Mouse (Mus musculus) liver, postnatal 0 days (tissue): ENCODE data around the gene Ctnnbl1. TPM values are rescaled to one million over a fixed set of nuclear protein-coding genes. Genes with fewer than 3 reads are reported as not detected.

Experiments
- ATAC-seq: fragments of 200-750 bp; cut with Nextera tagmentation; 2 replicates; pipeline ENCODE4 v1.8.0; 2017; ENCODE audit warnings: mild to moderate bottlenecking, moderate library complexity
- DNase-seq: peaks from one replicate; pipeline ENCODE4 v3.0.0-alpha.2; 2016
- H3K27ac ChIP-seq: fragments of 300-500 bp; sonication (generic); 2 replicates; pipeline ENCODE4 v1.5.1; 2014; ENCODE audit warnings: antibody characterized with exemption, moderate library complexity, mild to moderate bottlenecking, low read depth
- H3K27me3 ChIP-seq: fragments of 300-500 bp; sonication (generic); 2 replicates; pipeline ENCODE4 v1.6.1; 2014; ENCODE audit warnings: low read length, control low read depth, mixed read lengths; ENCODE audit not compliant: insufficient read depth
- H3K36me3 ChIP-seq: fragments of 300-500 bp; sonication (generic); replicated peaks from 2 replicates; pipeline ENCODE4 v1.6.1; 2014; ENCODE audit warnings: mild to moderate bottlenecking, control low read depth, low read length, moderate library complexity, mixed read lengths; ENCODE audit not compliant: insufficient read depth
- H3K4me1 ChIP-seq: fragments of 300-500 bp; sonication (generic); 2 replicates; pipeline ENCODE4 v1.6.1; 2014; ENCODE audit warnings: antibody characterized with exemption, mild to moderate bottlenecking, control low read depth; ENCODE audit not compliant: insufficient read depth
- H3K4me2 ChIP-seq: fragments of 300-500 bp; sonication (generic); 2 replicates; pipeline ENCODE4 v1.6.1; 2014; ENCODE audit warnings: low read depth, mild to moderate bottlenecking, low read length, moderate library complexity, mixed read lengths
- H3K4me3 ChIP-seq: fragments of 300-500 bp; sonication (generic); 2 replicates; pipeline ENCODE4 v1.5.1; 2014; ENCODE audit warnings: low read depth, low read length
- H3K9ac ChIP-seq: fragments of 300-500 bp; sonication (generic); replicated peaks from 2 replicates; pipeline ENCODE4 v1.6.1; 2014; ENCODE audit warnings: mild to moderate bottlenecking, moderate library complexity
- H3K9me3 ChIP-seq: fragments of 300-500 bp; sonication (generic); 2 replicates; pipeline ENCODE4 v1.6.1; 2016; ENCODE audit warnings: mild to moderate bottlenecking, control low read depth, low read length, mixed read lengths
- CTCF ChIP-seq: sonication (generic); IDR thresholded peaks from 2 replicates; pipeline ENCODE4 v1.5.1; 2016; ENCODE audit warnings: antibody characterized with exemption, low read depth
- EP300 ChIP-seq: IDR thresholded peaks from 2 replicates; pipeline ENCODE4 v1.6.1; 2016; ENCODE audit warnings: antibody characterized with exemption, low read depth, mild to moderate bottlenecking
- WGBS: fragments of 180-500 bp; shearing (Covaris S2); extraction: QIAGEN DNeasy Blood & Tissue Kit; methylation state at CpG from one replicate; pipeline ENCODE4 v1.1.7; 2014; ENCODE audit not compliant: insufficient replicate concordance; 5-methylcytosine and 5-hydroxymethylcytosine counted together
- polyA plus RNA-seq: library from polyadenylated mRNA; unstranded; fragments of >200 nt; fragmentation: Nextera tagmentation; extraction: Ambion mirVana; gene quantifications from 2 replicates; pipeline ENCODE4 v1.2.1, GENCODE M21; 2015

Ctnnbl1 gene
- polyA plus RNA-seq, 1 experiment from 2014 or later, result 19.9 TPM

DNA sequence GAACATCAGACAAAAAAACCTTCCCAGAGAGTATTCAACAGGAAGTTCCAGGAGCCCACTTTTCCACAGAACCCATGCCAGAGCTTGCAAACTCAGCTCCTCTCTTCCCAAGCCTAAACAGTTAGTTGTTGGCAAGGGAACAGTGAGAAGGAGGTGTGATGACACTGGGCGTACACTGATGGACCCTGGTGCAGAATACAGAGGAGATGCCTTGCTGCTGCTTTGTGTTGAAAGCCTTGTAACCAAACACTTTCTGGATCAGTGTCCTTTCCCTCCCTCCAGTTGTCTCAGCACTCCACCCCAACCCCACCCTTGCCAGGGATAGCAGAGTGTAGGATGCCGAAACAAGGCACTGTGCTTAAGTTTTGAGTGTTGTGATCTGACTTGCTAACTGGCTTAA lies 107.5 kb downstream of the Ctnnbl1 start:
- WGBS, result 76% methylated on average over 2 of the region's 2 CpGs
- DNase-seq, result no peak
- H3K4me2 ChIP-seq, result no peak overlapping the region
- no peak for TF ChIP-seq CTCF
- TF ChIP-seq EP300, result no peak
- ATAC-seq, result no peak
- no peaks in the 10 kb centered on the region for H3K27me3 ChIP-seq
- H3K27ac ChIP-seq, result no peak overlapping the region
- peaks cover 3% of the 10 kb centered on the region; the same call in 1 of the 2 replicates for H3K36me3 ChIP-seq
- H3K4me3 ChIP-seq, result no peak overlapping the region
- no peaks in the 10 kb centered on the region for H3K9me3 ChIP-seq
- no peak overlapping the region for H3K9ac ChIP-seq
- no peaks in the 10 kb centered on the region for H3K4me1 ChIP-seq

DNA sequence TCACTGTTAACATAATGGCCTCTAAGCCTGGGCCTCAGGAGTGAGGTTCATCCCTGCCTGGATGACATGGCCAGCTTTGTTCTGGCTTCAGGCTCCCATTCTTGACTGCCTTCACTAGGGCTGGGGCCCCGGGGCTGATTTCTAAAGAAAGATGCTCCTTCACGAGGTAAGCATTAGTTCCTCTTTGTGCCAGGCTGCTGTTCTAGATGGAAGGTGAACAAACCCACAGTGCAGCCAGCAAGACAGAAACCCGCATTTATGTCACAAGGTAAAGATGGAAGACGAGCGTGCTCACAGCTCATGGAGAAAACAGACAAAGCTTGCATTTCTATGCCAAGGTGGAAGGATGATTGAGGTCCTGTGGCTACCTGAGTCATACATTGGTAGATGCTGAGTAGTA lies 108.6 kb downstream of the Ctnnbl1 start:
- no peak overlapping the region for H3K4me2 ChIP-seq
- no peak for TF ChIP-seq EP300
- TF ChIP-seq CTCF, result no peak
- no peaks in the 10 kb centered on the region for H3K4me1 ChIP-seq
- H3K4me3 ChIP-seq, result no peak overlapping the region
- H3K36me3 ChIP-seq, result peaks cover 3% of the 10 kb centered on the region; the same call in 1 of the 2 replicates
- H3K27ac ChIP-seq, result no peak overlapping the region
- ATAC-seq, result no peak
- no peaks in the 10 kb centered on the region for H3K9me3 ChIP-seq
- H3K27me3 ChIP-seq, result no peaks in the 10 kb centered on the region
- no peak for DNase-seq
- H3K9ac ChIP-seq, result no peak overlapping the region
- WGBS, result 64% methylated on average over 5 of the region's 5 CpGs

DNA sequence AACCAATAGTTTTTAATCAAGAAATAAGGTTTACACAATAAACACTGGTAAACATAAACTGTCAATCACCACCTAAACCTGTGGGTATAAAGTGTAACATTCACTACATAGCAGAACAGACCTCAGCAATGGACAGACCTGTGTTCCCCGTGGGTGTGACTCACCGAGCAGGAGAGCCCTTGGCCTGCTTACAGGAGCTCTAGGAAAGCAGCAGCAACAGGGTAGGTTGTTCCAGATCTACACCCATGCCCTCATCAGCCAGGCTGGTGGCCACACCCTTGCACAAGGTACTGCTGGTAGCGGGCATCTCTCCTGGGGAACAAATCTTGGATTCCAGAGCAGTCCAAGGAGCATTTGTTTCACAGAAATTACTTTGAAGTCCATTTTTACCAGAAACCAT lies 115.9 kb downstream of the Ctnnbl1 start:
- Histone ChIP-seq H3K27me3 (no peaks in the 10 kb centered on the region), H3K4me3 (no peak overlapping the region), H3K27ac (no peak overlapping the region), H3K36me3 (no peaks in the 10 kb centered on the region), H3K9me3 (no peaks in the 10 kb centered on the region), H3K4me1 (no peaks in the 10 kb centered on the region; the same call in 1 of the 2 replicates), H3K9ac (no peak overlapping the region), H3K4me2 (no peak overlapping the region)
- WGBS, result 70% methylated on average over 3 of the region's 3 CpGs
- no peak for ATAC-seq
- no peak for DNase-seq
- TF ChIP-seq EP300 (no peak), CTCF (no peak)

DNA sequence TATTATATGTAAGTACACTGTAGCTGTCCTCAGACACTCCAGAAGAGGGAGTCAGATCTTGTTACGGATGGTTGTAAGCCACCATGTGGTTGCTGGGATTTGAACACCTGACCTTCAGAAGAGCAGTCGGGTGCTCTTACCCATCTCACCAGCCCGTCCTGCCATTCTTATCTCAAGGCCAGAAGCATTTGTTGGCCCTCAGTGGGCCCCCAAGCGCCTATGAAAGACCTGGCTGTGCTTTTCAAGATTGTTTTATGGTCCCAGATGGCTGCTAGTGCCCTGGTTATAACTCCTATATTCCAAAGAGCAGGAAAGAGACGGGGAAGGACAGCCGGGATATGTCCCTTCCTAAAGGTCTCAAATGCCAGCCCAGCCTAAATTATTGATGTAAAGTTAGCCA lies 118.6 kb downstream of the Ctnnbl1 start:
- DNase-seq, result no peak
- no peaks in the 10 kb centered on the region; the same call in 1 of the 2 replicates for H3K4me1 ChIP-seq
- ATAC-seq, result no peak
- no peak overlapping the region for H3K27ac ChIP-seq
- H3K9me3 ChIP-seq, result no peaks in the 10 kb centered on the region
- no peak overlapping the region for H3K4me3 ChIP-seq
- TF ChIP-seq CTCF (no peak), EP300 (no peak)
- no peaks in the 10 kb centered on the region for H3K27me3 ChIP-seq
- H3K4me2 ChIP-seq, result no peak overlapping the region
- H3K36me3 ChIP-seq, result no peaks in the 10 kb centered on the region
- H3K9ac ChIP-seq, result no peak overlapping the region
- WGBS, result 75% methylated on average over 6 of the region's 6 CpGs

DNA sequence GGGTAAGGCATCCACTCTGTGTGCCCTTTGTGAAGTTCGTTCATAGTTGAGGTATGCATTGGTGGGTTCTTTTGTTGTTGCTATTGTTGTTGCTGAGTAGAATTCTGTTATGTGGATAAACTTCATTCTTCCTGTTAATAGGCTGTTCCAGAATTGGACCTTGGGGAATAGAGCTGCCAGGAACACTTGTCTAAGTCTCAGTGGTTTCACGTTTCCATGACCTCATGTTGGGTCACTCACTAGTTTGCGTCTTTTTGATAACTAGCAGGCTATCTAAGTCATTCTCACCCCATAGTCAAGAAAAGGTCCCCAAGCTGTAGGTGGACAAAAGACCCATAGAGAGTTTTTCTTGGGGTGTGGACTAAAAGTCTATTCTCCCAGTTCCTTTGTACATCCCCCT lies 120.3 kb downstream of the Ctnnbl1 start:
- Histone ChIP-seq H3K36me3 (no peaks in the 10 kb centered on the region), H3K4me1 (no peaks in the 10 kb centered on the region; the same call in 1 of the 2 replicates), H3K4me2 (no peak overlapping the region), H3K9me3 (no peaks in the 10 kb centered on the region), H3K27ac (no peak overlapping the region), H3K27me3 (no peaks in the 10 kb centered on the region), H3K9ac (no peak overlapping the region), H3K4me3 (no peak overlapping the region)
- TF ChIP-seq EP300, result no peak
- 80% methylated on average over 3 of the region's 3 CpGs for WGBS
- DNase-seq (no peak), ATAC-seq (no peak)

DNA sequence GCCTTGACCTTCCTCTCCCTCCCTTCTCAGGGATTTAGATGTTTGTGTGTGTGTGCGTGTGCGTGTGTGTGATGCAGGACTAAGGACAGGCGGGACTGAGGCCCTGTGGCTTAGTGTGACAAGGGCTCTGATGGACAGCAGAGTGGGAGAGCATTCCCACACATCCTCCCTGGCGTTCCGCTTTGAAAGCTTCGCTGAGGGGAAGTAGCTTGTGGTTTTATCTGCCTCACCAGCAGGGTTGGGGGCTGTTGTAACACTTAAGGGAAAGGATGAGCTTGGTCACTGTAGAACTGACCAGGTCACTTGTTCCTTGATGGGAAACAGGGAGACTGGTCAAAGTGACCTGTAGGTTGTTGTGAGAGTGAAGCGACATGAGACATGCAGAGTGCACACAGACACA lies 121.1 kb downstream of the Ctnnbl1 start:
- TF ChIP-seq CTCF (no peak), EP300 (no peak)
- Histone ChIP-seq H3K4me2 (no peak overlapping the region), H3K27ac (no peak overlapping the region), H3K9ac (no peak overlapping the region), H3K4me1 (no peaks in the 10 kb centered on the region; the same call in 1 of the 2 replicates), H3K4me3 (no peak overlapping the region), H3K9me3 (no peaks in the 10 kb centered on the region), H3K27me3 (no peaks in the 10 kb centered on the region), H3K36me3 (no peaks in the 10 kb centered on the region)
- ATAC-seq, result no peak
- DNase-seq, result no peak
- WGBS, result 41% methylated on average over 7 of the region's 7 CpGs
